Mouse (Mus musculus) monocyte, adult 5-6 weeks (primary cell): ENCODE measurements at regions not wholly inside any gene's neighbourhood (a gene's known extent, or its start where the extent isn't known, plus 50 kb on each side); places are given as distances from the start of the nearest gene placed in this dataset.

Experiments used
- ATAC-seq: fragments of 153-309, 156-312 bp; replicated peaks from 2 replicates; pipeline ENCODE4 v1.8.0; 2017; ENCODE audit warnings: mild to moderate bottlenecking; ENCODE audit not compliant: low TSS enrichment, insufficient number of reproducible peaks, severe bottlenecking, poor library complexity, low FRiP score

DNA sequence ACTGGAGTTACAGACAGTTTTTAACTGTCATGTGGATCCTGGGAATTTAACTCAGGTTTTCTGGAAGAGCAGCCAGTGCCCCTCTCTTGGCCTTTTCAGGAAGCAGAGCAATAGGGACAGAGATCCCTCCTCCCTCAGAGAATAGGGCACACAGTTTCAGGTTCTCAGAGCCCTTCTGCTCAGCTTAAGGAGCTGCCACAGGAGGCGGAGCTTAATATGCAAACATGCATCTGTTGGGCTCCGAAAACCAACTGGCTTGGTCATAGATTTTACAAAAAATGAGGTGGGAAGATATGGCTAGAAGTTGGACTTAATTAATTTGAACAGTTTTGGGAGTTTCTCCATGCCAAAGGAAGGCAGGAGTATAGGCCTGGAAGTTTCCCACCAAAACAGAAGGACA lies 61.9 kb upstream of the Znrf2 start:
- no peak for ATAC-seq

DNA sequence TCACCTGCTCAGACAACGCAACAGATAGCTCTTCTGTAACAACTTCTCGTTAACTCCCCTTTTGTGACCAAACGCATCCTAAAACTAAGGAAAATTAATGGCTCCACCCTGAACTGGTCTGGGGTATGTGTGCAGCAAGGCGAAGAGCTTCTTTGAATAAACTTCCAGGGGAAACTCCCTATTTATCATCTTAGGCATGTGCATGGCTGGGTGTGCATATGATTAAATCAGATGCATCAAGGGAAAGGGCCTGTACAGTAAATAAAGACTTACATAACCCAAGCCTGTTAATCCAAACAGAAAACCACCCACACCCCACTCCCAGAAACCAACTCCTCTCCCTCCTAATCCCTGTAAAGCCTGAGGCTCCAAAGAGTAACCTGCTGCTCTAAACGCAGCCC lies 59.2 kb upstream of the Znrf2 start:
- ATAC-seq = no peak

DNA sequence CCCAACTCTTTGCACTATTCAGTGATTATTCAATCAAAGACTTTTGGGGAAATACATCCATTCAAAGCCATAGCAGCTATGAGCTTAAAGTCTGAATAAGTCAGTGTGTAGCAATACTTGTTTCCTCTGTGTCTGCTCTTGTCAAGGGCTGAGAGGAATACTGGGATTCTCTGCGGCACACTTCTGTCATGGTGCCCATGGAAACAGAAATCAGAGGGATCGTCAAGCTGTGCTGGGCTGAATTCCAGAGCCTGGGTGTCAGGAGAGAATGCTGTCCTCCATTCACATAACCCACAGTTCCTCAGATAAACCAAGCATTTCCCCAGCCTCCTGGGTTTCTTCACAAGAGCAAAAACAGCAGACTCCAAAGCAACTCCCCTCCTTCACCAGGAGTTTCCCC lies 58.6 kb upstream of the Znrf2 start:
- no peak for ATAC-seq

DNA sequence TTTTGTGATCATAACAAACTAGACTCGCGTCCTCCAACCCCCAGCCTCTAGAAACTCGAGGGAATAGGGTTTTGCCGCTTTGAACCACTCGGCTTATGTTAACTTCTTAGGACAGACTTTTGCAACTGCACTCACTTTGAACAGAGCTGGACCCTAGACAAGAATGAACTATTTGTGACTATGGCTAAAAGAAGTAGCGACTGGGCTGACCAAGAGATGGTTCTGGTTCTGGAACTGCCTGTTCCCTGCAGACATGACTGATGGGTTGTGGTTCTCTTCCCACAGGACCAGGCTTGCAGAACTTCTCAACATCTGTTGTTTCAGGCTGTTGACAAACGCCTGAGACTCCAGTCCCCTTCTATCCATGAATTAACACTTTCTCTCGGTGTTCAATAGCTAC lies 57.5 kb upstream of the Znrf2 start:
- ATAC-seq = no peak

DNA sequence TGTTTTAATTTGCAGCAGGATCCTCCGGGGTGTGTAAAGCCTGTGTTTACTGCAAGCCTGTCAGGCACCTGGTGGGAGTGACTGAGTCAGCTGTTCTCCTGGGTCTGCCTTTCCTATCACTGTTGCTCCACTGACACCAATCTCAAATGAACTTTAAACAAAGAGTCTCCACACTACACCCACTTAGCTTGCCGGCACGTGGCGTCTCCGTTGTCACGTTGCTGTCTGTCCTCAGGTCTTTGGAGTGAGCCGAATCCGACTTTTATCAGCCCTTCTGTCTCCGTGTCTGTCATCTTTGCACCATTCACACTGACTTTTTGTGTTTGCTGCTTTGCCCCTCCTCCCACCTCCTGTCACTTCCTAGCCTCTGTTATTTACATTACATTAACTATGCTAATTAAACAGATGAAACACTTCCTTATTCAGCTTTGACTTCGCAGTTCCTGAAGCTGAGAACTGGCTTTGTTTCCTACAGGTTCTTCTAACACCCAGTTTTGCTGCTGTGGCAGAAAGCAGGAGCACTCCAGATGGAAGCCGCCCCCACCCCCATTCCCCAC lies 56.7 kb upstream of the Znrf2 start:
- peak; percentile 89 for ATAC-seq

DNA sequence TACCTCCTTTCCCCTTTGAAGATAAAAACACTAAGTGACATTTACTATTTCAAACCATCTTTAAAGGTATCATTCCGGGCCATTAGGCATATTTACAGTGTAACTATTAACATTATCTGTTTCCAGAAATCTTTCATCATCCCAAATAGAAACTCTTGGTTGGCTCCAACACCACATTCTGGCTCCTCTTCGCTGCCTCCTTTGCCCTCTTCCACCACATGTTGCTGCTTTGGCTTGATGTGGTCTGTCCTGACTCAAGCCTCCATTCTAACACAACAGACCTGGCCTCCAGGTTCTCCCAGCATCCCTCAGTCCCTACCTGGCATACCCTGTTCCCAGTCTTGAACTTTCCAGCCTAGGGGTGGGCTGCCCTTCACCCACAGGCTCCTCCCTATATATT lies 56.2 kb upstream of the Znrf2 start:
- no peak for ATAC-seq

DNA sequence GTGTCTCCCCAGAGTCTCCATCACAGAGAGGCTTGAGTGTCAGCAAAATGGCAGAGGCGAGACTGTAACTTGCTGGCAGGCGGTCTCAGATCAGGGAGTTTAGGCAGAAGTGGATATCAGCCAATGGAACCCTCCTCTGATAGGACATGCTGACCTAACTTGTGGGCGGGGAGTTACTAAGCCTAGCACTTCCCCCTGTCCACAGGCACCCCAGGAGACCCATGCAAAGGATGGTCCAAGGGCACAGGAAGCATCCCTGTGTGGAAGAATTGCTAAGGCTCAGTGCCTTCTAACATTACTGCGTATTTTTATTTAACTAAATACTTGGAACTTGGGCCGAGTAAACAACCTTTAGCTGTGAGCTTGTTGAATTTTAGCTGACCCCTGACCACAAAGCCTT lies 54.7 kb upstream of the Znrf2 start:
- ATAC-seq = no peak

DNA sequence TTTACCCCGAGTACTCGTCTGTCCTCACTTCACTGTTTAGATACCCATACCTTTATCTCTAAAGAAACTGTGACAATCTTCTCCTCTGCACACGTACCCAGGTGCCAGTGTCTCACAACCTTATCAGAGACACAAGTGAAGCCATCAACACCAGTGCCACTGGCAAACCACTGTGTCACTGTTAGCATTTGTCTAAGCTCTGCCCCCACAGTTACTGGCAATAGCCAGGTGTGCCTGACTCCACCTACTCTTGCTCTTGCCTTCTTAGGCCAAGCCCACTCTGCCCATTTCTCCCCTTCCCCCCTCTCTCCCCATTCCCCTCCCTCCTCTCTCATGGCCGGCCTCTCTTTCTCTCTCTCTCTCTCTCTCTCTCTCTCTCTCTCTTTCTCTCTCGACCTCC lies 54.2 kb upstream of the Znrf2 start:
- no peak for ATAC-seq

DNA sequence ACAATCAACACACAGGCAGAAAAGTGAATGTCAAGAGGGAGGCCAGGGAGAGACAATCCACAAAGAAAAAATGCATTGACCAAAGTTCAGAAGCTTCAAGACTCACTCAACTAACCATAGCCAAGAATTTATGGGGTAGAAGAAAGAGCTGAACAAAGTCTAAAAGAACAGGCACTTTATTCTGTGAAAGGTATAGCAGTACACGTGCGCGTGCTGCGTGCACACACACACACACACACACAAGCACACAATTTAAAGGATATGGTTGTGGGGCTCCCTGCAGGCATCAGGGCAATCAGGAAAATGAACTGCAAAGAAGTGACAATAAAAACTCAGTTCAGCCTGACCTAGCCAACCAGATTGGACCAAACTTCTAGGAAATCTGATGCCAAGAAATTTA lies 53.0 kb upstream of the Znrf2 start:
- no peak for ATAC-seq

DNA sequence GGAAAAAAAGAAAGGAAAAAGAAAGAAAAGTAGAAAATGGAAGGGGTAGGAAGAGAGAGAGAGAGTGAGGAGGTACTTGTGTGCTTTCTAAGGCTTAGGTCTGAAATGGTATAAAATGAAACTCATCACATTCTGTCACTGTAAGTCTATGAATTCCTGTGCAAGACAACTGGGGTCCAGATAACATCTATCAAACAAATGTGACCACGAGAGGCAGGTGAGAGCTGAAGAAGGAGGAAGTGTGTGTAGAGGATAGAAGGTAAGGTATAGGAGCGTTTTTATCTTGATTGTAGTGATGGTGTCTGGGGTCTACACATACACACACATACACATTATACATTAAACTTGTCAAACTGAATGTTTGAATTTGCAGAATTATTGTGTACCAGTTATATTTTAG lies 51.0 kb upstream of the Znrf2 start:
- no peak for ATAC-seq

DNA sequence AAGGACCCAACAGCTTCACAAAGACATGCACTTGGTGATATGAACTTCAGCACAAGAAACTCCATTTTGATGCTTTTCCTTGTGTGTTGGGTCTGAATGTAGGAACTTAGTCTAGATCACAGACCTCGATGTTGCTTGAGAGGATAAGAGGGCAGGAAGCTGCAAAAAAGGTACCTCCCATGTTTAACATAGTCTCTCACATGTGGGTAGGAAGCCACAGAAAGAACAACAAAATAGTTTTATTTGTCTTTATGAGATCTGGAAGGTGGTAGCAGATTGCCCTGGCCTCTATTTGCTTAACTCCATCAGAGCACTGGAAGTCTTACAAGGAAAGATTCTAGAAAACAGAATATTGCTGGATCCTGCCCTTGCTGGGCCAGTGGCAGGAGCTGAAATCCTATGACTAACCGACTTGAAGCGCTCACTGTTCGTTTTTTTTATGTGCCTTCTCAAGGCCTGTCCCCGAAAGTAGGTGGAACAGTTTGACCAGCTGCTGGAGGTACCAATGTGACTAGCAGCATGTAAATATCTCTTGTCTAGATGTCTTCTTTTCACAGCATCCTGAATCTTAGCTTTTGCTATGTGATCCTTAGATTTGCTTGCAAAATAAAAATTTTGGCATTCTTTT lies 50.1 kb upstream of the Znrf2 start:
- ATAC-seq = no peak
